Mouse (Mus musculus): ENCODE results near the gene Ppp3ca.

Gene Ppp3ca

GRCm38 (mm10) chr3:136940733-136941601 lies 271.0 kb downstream of the Ppp3ca start:
- no peak for DNase-seq

- no peak for DNase-seq
Measured at GRCm38 (mm10) chr3:136941602-136941926, 271.6 kb downstream of the Ppp3ca start.

GRCm38 (mm10) chr3:136945550-136945949 lies 275.6 kb downstream of the Ppp3ca start:
- DNase-seq, result no peak

- no peak for DNase-seq
Measured at GRCm38 (mm10) chr3:136946662-136947061, 276.7 kb downstream of the Ppp3ca start.

GRCm38 (mm10) chr3:136948142-136948541 lies 278.2 kb downstream of the Ppp3ca start:
- DNase-seq, result peak; percentile 6 to 24

GRCm38 (mm10) chr3:136951792-136952191 lies 281.9 kb downstream of the Ppp3ca start:
- DNase-seq, result no peak

GRCm38 (mm10) chr3:136952822-136953221 lies 282.9 kb downstream of the Ppp3ca start:
- no peak for DNase-seq

- no peak for DNase-seq
Measured at GRCm38 (mm10) chr3:136955043-136955442, 285.1 kb downstream of the Ppp3ca start.

- DNase-seq, result no peak
Measured at GRCm38 (mm10) chr3:136960314-136960713, 290.4 kb downstream of the Ppp3ca start.

- DNase-seq, result no peak
Measured at GRCm38 (mm10) chr3:136966786-136967185, 296.9 kb downstream of the Ppp3ca start.

GRCm38 (mm10) chr3:136967510-136967909 lies 297.6 kb downstream of the Ppp3ca start:
- DNase-seq, result no peak

- DNase-seq, result peak; percentile 84 to 92
Measured at GRCm38 (mm10) chr3:136969796-136970195, 299.9 kb downstream of the Ppp3ca start.

- no peak for DNase-seq
Measured at GRCm38 (mm10) chr3:136977859-136978258, 307.9 kb downstream of the Ppp3ca start.

GRCm38 (mm10) chr3:136980915-136981588 lies 311.1 kb downstream of the Ppp3ca start:
- no peak for DNase-seq

GRCm38 (mm10) chr3:136981589-136981924 lies 311.6 kb downstream of the Ppp3ca start:
- no peak for DNase-seq

GRCm38 (mm10) chr3:136982021-136982420 lies 312.1 kb downstream of the Ppp3ca start:
- DNase-seq, result peak; percentile 46 to 51

- DNase-seq, result peak in 1 of 2 experiments; percentile 10
Measured at GRCm38 (mm10) chr3:136986096-136986881, 316.4 kb downstream of the Ppp3ca start.

All from kidney, postnatal 36 days (tissue).